Mouse (Mus musculus): ENCODE data around the gene Sertad4. TPM values are rescaled to one million over a fixed set of nuclear protein-coding genes. Genes with fewer than 3 reads are reported as not detected.
A peak's percentile ranks its signal among the peaks of the same experiment; 100 is the strongest.

Sertad4 gene
- polyA plus RNA-seq (2016; fragmentation: Nextera tagmentation; extraction: Ambion mirVana), result 7.5 and 11.5 TPM in 2 replicates

DNA sequence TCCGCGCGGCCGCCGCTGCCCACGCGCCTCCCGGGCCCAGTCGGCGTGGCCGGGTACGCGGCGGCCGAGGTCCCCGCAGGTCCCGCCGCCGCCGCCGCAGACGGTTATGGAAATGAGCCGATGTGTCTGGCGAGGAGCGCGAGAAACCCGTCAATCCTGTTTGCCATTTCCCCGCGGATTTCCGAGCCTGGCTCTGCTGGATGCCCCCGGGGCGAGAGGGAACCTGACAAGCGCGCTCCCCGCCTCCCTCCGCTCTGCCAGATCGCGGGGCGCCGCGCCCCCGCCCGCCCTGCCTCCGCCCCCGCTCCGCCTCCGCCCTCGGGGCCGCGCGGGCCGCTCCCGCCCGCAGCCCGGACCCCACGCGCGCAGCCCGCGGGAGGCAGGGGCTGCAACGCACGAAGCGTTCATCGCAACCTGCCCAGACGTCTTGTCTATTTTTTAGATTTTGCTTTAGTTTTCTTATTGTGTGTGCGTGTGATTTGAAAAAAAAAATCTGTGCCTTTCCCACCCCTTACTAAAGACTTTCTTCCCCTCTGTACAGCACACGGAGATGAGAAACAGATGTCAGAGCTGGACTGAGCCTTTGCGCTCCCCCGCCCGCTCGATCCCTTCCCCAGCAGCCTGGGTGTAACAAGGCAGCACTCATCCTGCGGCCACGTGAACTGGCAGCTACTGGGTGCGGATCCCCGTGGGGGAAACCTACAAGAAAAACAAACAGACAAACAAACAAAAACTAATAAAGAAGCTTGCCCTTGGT, at the start of gene Sertad4:
TSS of gene Sertad4 (minus strand) at position 283 of the 757 bp plus-strand sequence.
- WGBS, result under 1% methylated on average over 72 of the region's 75 CpGs

DNA sequence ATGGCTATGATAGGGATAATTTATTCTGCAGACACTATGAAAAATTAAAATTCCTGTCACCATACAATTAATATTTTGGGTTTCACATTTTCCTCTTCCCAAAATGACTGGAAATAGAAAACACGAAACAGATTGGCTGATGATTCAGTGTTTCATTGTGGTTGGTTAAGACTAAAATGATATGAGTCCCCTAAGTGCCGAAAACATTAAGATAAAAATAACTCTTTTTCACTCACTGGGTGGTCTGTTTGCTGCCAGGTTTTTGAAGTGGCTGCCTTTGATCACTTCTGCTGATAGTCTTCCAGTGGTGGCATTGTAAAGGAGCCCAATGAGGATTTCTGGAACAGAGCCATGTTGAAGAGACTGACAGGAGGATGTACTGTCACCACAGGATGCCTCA, 46.0 kb upstream of the Sertad4 start:
- Histone ChIP-seq H3K36me3 (no peaks in the 10 kb centered on the region), H3K9me3 (no peaks in the 10 kb centered on the region), H3K4me3 (no peak overlapping the region), H3K27ac (no peak overlapping the region), H3K27me3 (ENCODE audit: insufficient read depth, poor library complexity, severe bottlenecking) (no peaks in the 10 kb centered on the region), H3K4me1 (0 out of 2 replicates have a peak, but pooled peaks cover 4% of the 10 kb centered on the region)
- no peak for DNase-seq (ENCODE audit: low spot score)
- WGBS, result 55% methylated on average over 2 of the region's 2 CpGs

More for the DNA sequence above, at the start of gene Sertad4:
- Histone ChIP-seq H3K36me3 (no peaks in the 10 kb centered on the region), H3K27me3 (ENCODE audit: insufficient read depth, poor library complexity, severe bottlenecking) (peaks cover 77% of the 10 kb centered on the region), H3K9me3 (no peaks in the 10 kb centered on the region), H3K4me3 (peak within 1 kb of the TSS; percentile 89), H3K4me1 (peaks cover 40% of the 10 kb centered on the region), H3K27ac (peak within 1 kb of the TSS; percentile 92)
- DNase-seq (ENCODE audit: low spot score), result peak; percentile 78

DNA sequence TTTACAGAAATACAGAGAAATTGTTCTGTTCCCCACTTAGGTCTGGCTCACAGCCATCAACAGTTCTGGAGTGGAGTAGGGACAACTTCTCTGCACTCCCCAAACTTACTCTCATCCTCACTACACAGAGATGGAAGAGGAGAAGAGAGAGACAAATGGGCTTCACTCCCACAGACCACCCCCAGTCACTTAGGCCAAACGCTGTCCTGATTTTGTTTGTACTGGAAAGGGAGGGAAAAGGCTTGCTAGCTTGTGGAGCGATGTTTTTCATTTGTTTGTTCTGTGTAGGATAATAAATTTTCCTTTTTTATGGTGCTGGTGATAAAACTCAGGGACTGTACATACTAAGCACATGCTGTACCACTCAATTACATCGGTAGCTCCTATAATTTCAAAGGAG, 45.4 kb upstream of the Sertad4 start:
- H3K27ac ChIP-seq, result no peak overlapping the region
- H3K4me3 ChIP-seq, result no peak overlapping the region
- no peaks in the 10 kb centered on the region for H3K36me3 ChIP-seq
- H3K27me3 ChIP-seq (ENCODE audit: insufficient read depth, poor library complexity, severe bottlenecking), result no peaks in the 10 kb centered on the region
- WGBS, result 79% methylated on average over 3 of the region's 3 CpGs
- 0 out of 2 replicates have a peak, but pooled peaks cover 4% of the 10 kb centered on the region for H3K4me1 ChIP-seq
- no peak for DNase-seq (ENCODE audit: low spot score)
- H3K9me3 ChIP-seq, result no peaks in the 10 kb centered on the region

GRCm38 (mm10) chr1:192898742-192899141, 43.2 kb upstream of the Sertad4 start:
- no peaks in the 10 kb centered on the region for H3K36me3 ChIP-seq

DNA sequence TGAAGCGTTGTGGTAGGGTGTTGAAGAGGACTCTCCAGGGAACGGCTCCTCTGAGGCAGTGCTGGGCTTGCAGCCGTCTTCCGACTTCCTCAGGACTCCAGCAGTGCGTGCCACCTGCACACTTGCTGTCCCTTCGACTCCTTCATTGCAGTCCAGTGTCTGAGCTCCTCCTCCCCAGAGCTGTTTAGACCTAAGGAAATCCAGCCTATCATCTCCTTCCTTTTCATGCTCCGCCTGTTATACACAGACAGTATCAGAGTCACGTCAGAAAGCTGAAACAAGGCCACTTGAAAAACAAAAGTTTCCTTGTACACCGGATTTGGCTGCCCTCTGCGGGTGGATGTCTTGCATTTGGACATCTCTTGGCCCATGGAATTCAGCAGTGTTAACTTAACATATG, 41.7 kb upstream of the Sertad4 start:
- 66% methylated on average over 10 of the region's 10 CpGs for WGBS
- Histone ChIP-seq H3K4me3 (no peak overlapping the region), H3K27ac (no peak overlapping the region), H3K36me3 (no peaks in the 10 kb centered on the region), H3K4me1 (0 out of 2 replicates have a peak, but pooled peaks cover 4% of the 10 kb centered on the region), H3K27me3 (ENCODE audit: insufficient read depth, poor library complexity, severe bottlenecking) (no peaks in the 10 kb centered on the region), H3K9me3 (no peaks in the 10 kb centered on the region)
- no peak for DNase-seq (ENCODE audit: low spot score)

More at GRCm38 (mm10) chr1:192898742-192899141, 43.2 kb upstream of the Sertad4 start:
- Histone ChIP-seq H3K27me3 (ENCODE audit: insufficient read depth, poor library complexity, severe bottlenecking) (no peaks in the 10 kb centered on the region), H3K4me3 (no peak overlapping the region), H3K27ac (no peak overlapping the region), H3K9me3 (no peaks in the 10 kb centered on the region), H3K4me1 (0 out of 2 replicates have a peak, but pooled peaks cover 4% of the 10 kb centered on the region)
- WGBS, result 71% methylated on average over 2 of the region's 2 CpGs
- no peak for DNase-seq (ENCODE audit: low spot score)

- WGBS, result 92% methylated on average over 3 of the region's 3 CpGs
- H3K4me1 ChIP-seq, result 0 out of 2 replicates have a peak, but pooled peaks cover 4% of the 10 kb centered on the region
These were observed 40.5 kb upstream of the Sertad4 start for GRCm38 (mm10) chr1:192896076-192896475.

GRCm38 (mm10) chr1:192890716-192891115, 35.2 kb upstream of the Sertad4 start:
- Histone ChIP-seq H3K27ac (no peak overlapping the region), H3K4me3 (no peak overlapping the region), H3K36me3 (no peaks in the 10 kb centered on the region), H3K4me1 (no peaks in the 10 kb centered on the region), H3K27me3 (ENCODE audit: insufficient read depth, poor library complexity, severe bottlenecking) (no peaks in the 10 kb centered on the region), H3K9me3 (no peaks in the 10 kb centered on the region)
- 84% methylated on average over 3 of the region's 3 CpGs for WGBS
- DNase-seq (ENCODE audit: low spot score), result no peak

More at GRCm38 (mm10) chr1:192896076-192896475, 40.5 kb upstream of the Sertad4 start:
- DNase-seq (ENCODE audit: low spot score), result no peak
- H3K27me3 ChIP-seq (ENCODE audit: insufficient read depth, poor library complexity, severe bottlenecking), result no peaks in the 10 kb centered on the region
- no peaks in the 10 kb centered on the region for H3K36me3 ChIP-seq
- no peak overlapping the region for H3K27ac ChIP-seq
- H3K9me3 ChIP-seq, result no peaks in the 10 kb centered on the region
- no peak overlapping the region for H3K4me3 ChIP-seq

DNA sequence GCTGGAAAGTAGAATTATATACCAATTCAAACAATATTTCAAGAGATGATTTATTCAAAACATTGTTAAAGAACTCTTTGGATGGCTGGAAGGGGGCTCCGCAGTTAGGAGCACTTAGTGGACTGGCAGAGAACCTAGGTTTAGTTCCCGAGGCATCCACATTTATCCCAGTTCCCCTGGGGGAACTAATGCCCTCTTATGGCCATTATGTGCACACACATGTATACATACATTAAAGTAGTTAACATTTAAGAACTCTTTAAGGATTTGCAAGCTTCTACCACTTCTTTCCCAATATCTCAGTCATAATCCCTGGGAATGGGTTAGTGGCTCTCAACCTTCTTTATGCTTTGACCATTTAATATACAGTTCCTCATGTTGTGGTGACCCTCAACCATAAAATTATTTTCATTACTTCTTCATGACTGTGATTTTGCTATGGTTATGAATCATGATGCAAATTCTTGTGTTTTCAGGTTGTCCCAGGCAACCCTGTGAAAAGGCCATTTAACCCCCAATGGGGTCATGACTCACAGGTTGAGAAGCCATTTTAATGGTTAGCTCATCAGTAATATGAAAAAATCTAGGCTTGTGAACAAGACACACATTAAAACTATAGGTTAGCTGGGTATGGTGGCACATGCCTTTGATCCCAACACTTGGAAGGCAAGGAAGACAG, 27.2 kb upstream of the Sertad4 start:
- no peak for DNase-seq (ENCODE audit: low spot score)
- H3K4me3 ChIP-seq, result no peak overlapping the region
- H3K9me3 ChIP-seq, result no peaks in the 10 kb centered on the region
- no peaks in the 10 kb centered on the region for H3K4me1 ChIP-seq
- no peaks in the 10 kb centered on the region for H3K27me3 ChIP-seq (ENCODE audit: insufficient read depth, poor library complexity, severe bottlenecking)
- no peaks in the 10 kb centered on the region for H3K36me3 ChIP-seq
- no peak overlapping the region for H3K27ac ChIP-seq
- WGBS, result 63% methylated on average over 2 of the region's 2 CpGs

DNA sequence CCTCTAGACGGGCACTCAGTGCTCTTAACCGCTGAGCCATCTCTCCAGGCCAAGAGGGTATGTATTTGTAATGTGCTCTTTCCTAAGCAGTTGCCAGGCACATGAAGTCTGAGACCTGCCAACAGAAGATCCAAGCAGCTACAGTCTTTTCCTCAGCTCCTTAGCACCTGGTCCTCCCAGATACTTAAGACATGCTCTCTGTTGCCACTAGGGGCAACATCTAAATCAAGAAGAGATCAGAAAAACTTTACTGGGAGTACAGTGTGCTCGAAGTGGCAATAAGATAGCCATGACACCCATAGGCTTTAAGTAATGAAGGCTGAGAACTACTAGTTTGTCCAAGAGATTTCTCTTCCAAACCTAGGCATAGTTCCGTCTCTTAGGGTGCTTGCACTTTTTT, 24.6 kb upstream of the Sertad4 start:
- no peak overlapping the region for H3K27ac ChIP-seq
- no peak for DNase-seq (ENCODE audit: low spot score)
- H3K4me1 ChIP-seq, result no peaks in the 10 kb centered on the region
- 70% methylated on average over 4 of the region's 4 CpGs for WGBS
- H3K27me3 ChIP-seq (ENCODE audit: insufficient read depth, poor library complexity, severe bottlenecking), result no peaks in the 10 kb centered on the region
- no peaks in the 10 kb centered on the region for H3K36me3 ChIP-seq
- H3K9me3 ChIP-seq, result no peaks in the 10 kb centered on the region
- H3K4me3 ChIP-seq, result no peak overlapping the region

- H3K36me3 ChIP-seq, result no peaks in the 10 kb centered on the region
- H3K27ac ChIP-seq, result no peak overlapping the region
- H3K27me3 ChIP-seq (ENCODE audit: insufficient read depth, poor library complexity, severe bottlenecking), result no peaks in the 10 kb centered on the region
- DNase-seq (ENCODE audit: low spot score), result no peak
- H3K9me3 ChIP-seq, result no peaks in the 10 kb centered on the region
- H3K4me3 ChIP-seq, result no peak overlapping the region
- WGBS, result 85% methylated on average over 7 of the region's 7 CpGs
- H3K4me1 ChIP-seq, result no peaks in the 10 kb centered on the region
These were observed 23.6 kb upstream of the Sertad4 start for GRCm38 (mm10) chr1:192879086-192879580.

DNA sequence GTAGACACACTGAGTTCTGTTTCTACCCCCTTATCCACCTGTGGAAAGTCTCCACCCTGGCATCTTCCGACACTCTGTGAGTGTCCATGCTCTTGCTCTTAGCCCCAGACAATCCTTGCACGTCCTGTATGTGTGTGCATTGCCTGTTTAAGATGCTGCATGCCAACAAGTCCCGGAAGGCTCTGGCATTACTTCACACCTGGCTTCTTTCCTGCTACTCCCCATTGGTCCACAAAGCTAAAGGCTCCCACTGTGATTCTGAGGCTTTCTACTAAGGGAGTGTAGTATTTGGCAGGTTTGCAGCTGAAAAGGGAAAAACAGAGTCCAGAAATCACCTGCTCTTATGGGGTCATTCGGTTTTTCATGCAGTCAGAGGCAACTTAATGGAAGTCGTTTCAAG, 17.3 kb upstream of the Sertad4 start:
- DNase-seq (ENCODE audit: low spot score), result no peak
- Histone ChIP-seq H3K4me1 (peaks cover 3% of the 10 kb centered on the region; the same call in 1 of the 2 replicates), H3K27me3 (ENCODE audit: insufficient read depth, poor library complexity, severe bottlenecking) (no peaks in the 10 kb centered on the region), H3K27ac (no peak overlapping the region), H3K36me3 (no peaks in the 10 kb centered on the region), H3K9me3 (no peaks in the 10 kb centered on the region), H3K4me3 (no peak overlapping the region)
- WGBS, result 77% methylated on average over 5 of the region's 5 CpGs

DNA sequence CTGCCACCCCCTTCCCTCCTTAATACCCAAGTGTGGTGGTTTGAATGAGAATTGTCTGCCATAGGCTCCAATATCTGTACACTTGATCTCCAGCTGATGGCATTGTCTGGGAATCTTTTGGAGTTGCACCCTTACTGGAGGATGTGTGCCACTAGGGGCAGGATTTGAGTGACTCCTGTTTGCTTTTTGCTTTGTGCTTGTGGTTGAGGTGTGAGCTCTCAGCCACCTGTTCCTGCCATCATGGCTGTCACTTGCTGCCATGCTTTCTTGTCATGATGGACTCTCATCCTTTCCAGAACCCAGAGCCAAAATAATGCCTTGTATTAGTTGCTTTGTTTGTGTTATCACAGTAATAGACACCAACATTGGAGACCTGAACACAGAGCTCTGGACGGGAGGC, 14.2 kb upstream of the Sertad4 start:
- Histone ChIP-seq H3K9me3 (no peaks in the 10 kb centered on the region), H3K27ac (no peak overlapping the region), H3K27me3 (ENCODE audit: insufficient read depth, poor library complexity, severe bottlenecking) (no peaks in the 10 kb centered on the region), H3K4me1 (peaks cover 3% of the 10 kb centered on the region; the same call in 1 of the 2 replicates), H3K4me3 (no peak overlapping the region), H3K36me3 (no peaks in the 10 kb centered on the region)
- DNase-seq (ENCODE audit: low spot score), result no peak
- WGBS, result 77% methylated on average over 1 of the region's 1 CpGs

GRCm38 (mm10) chr1:192864440-192864839, 8.9 kb upstream of the Sertad4 start:
- peaks cover 8% of the 10 kb centered on the region; the same call in 1 of the 2 replicates for H3K4me1 ChIP-seq
- H3K27me3 ChIP-seq (ENCODE audit: insufficient read depth, poor library complexity, severe bottlenecking), result no peaks in the 10 kb centered on the region
- H3K4me3 ChIP-seq, result no peak overlapping the region
- WGBS, result 73% methylated on average over 3 of the region's 3 CpGs
- H3K36me3 ChIP-seq, result no peaks in the 10 kb centered on the region
- no peak overlapping the region for H3K27ac ChIP-seq
- no peak for DNase-seq (ENCODE audit: low spot score)
- H3K9me3 ChIP-seq, result no peaks in the 10 kb centered on the region
